Mouse (Mus musculus) large intestine, adult 2 months (tissue): ENCODE measurements at regions not wholly inside any gene's neighbourhood (a gene's known extent, or its start where the extent isn't known, plus 50 kb on each side); places are given as distances from the start of the nearest gene placed in this dataset.

ENCODE experiments used
- DNase-seq: peaks from one replicate; pipeline ENCODE4 v3.0.0-alpha.2; 2012; ENCODE audit warnings: low read depth, low spot score
- WGBS: fragments of 180-500 bp; shearing (Covaris S2); methylation state at CpG from one replicate; pipeline ENCODE4 v1.1.7; 2018; 5-methylcytosine and 5-hydroxymethylcytosine counted together

GRCm38 (mm10) chr10:42070611-42071403, 52.6 kb upstream of the Armc2 start:
- 36% methylated on average over 10 of the region's 10 CpGs for WGBS
- no peak for DNase-seq

GRCm38 (mm10) chr10:42069751-42070150, 51.5 kb upstream of the Armc2 start:
- 82% methylated on average over 8 of the region's 8 CpGs for WGBS
- DNase-seq, result no peak

DNA sequence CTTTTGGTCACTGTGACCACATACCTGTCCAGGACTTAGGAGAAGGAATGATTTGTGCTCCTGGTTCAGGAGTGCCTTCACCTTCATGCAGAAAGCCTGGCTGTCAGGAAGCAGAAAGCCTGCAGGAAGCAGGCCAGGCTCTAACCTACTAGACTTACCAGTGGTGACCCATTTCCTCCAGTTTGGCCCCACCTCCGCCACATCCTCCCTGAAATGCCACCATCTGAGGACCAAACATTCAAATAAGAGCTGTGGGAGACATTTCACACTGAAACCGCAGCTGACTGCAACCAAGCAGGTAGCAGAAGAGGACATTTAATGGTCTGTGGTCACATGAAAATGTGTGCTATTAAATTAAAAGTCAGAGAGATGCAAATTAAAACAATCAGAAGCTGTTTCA, 50.3 kb upstream of the Armc2 start:
- 91% methylated on average over 2 of the region's 2 CpGs for WGBS
- no peak for DNase-seq
